Mouse (Mus musculus): Measurements from ENCODE around the gene Focad.
A peak's percentile ranks its signal among the peaks of the same experiment; 100 is the strongest.

Focad gene

DNA sequence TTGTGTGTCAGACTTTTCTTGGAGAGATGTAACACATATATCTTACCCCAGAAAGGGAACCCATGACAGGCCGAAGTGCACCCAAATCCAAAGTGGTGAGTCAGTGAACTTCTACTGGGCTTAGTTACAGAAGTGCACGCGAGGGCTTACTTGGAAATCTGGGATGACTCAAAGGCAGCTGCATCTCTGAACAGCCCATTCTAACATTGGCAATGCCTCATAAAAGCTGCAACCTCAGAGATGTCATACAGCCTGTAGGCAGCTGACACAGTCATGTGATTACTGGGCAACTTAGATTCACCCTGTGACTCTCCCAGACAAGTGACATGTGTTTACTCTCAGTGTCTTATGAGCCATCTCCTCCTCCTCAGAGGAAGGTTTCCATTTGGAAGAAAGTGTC lies 119.5 kb downstream of the Focad start:
- no peak for DNase-seq

GRCm38 (mm10) chr4:88218286-88218685 lies 123.9 kb downstream of the Focad start:
- DNase-seq, result no peak

DNA sequence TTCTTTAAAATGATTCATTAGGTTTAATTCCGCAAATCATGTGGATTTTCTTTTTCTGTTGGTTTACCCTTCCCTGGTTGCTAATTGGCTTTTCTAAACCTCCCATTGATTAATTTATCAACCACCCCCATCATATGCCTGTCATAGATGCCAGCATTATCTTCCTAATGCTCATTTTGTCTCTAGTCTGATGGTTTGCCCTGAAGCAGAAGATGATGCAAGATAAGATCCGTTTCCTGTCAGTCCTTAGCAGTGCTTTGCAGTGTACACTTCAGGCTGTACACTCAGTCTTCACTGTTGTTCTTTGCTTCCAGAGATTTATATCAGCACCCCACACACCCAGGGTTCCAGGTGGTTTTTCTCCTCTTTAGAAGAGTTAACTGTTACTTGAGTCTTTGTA lies 124.4 kb downstream of the Focad start:
- DNase-seq, result no peak

DNA sequence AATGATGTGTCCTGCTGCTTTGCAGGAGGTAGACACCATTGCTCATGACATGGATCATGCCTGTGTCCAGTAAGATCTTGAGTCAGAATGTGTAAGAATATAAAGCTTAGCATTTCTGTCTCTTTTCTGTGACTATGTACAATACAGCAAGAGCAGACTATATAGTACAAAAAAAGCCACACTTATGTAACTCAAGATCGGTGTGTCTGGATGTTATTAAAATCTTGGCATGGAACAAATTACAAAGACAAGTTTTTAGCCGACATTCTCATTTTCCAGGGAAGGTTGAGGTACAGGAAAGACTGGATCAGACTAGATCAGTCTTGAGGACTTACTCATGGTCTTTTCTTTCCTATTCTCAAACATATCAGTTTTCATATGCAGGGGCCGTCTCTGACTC lies 136.9 kb downstream of the Focad start:
- DNase-seq, result no peak

DNA sequence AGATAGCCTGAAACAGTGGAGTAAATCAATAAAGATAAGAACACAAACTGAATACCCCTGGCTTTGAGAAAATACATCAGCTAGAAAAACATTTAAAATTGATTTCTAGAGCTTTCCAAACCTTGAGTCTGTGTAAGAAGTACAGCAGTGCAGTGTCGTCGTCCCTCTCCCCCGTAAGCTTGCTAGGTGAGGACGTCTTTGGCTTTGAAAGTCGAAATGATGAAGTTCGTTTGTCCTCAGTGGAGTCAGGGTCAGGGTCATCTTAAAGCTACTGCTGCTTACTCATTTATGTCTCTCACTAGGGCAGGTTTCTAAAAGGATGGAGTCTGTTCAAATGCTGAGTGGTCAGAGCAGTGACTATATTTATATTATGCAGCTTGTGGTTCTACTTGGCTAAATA lies 141.5 kb downstream of the Focad start:
- no peak for DNase-seq

GRCm38 (mm10) chr4:88236926-88237756 lies 142.7 kb downstream of the Focad start:
- no peak for DNase-seq

DNA sequence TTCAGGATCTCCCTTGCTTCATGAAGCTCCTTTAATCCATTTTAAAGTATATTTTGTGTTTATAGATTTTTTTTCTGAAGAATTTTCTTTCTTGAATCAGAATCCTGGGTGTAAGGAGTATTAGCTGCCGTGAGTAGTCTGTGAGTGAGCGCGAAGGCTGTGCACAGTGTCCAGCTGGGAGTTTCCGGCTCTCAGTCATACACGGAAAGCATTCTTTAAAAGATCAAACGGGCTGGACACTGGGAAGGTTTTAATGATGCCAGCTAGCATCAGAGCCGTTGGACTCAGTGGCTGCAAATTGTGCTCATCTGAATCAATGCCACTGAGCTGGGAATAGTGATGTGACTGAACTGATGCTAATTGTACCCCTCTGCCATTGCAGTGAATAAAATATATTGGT lies 143.9 kb downstream of the Focad start:
- DNase-seq, result no peak

DNA sequence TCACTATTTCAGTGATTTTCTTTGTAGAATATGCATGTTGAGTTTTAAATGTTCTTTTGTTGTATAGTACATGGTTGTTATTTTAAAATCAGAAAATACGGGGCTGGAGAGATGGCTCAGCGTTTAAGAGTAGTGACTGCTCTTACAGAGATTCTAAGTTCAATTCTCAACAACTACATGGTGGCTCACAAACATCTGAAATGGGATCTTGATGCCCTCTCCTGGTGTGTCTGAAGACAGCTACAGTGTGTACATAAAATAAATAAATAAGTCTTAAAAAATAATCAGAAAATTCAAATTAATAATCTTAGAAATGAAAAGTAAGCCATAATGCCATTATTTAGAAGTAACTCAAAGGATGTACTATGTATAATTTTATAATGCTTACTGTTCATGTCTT lies 149.4 kb downstream of the Focad start:
- no peak for DNase-seq

- DNase-seq, result no peak
These were observed 151.1 kb downstream of the Focad start for GRCm38 (mm10) chr4:88245494-88245893.

GRCm38 (mm10) chr4:88261349-88261748 lies 166.9 kb downstream of the Focad start:
- no peak for DNase-seq

- DNase-seq, result no peak
These were observed 170.1 kb downstream of the Focad start for GRCm38 (mm10) chr4:88264536-88264935.

- DNase-seq, result peak; percentile 14 to 16
These were observed 176.1 kb downstream of the Focad start for GRCm38 (mm10) chr4:88270408-88271067.

DNA sequence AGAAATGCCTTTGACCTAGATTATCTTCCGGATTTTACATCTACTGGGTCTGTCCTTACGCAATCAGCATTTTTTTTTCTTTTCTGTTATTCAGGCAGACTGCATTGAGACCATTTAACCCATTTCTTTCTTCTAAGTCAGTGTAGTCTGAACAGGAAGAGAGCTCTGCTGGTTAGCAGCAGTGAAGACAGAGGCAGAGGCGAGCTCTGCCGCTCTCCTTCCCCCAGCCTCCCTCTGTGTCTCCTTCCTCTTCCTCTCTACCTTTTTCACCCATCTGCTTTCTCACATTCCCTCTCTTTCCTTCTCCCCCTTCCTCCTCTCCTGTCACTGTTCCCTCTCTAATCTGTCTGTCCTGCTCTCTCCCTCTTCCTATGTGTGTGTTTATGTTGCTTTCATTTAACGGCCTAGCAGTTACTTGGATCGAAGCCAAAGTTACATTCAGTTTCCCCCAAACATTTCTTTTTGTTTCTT lies 181.2 kb downstream of the Focad start:
- DNase-seq, result peak; percentile 21 to 35

GRCm38 (mm10) chr4:88276058-88276734 lies 181.8 kb downstream of the Focad start:
- DNase-seq, result no peak

GRCm38 (mm10) chr4:88278524-88278923 lies 184.1 kb downstream of the Focad start:
- DNase-seq, result no peak

DNA sequence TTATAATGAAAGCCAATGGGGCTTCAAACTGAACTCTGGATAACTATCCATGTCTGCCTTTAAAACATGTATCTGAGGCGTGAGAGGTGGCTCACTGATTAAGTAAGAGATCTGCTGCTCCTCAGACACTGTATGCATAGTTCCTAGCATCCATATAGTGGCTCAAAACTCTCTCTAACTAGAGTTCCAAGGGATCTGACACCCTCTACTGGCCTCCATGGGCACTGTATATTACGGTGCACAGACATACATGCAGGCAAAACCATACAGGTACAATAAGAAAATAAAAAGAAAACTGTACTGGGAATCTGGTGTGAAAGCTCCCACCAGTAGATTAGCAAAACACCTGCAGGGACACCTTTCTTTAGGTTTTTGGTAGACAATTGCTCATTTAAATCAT lies 186.1 kb downstream of the Focad start:
- DNase-seq, result peak; percentile 23 to 25

DNA sequence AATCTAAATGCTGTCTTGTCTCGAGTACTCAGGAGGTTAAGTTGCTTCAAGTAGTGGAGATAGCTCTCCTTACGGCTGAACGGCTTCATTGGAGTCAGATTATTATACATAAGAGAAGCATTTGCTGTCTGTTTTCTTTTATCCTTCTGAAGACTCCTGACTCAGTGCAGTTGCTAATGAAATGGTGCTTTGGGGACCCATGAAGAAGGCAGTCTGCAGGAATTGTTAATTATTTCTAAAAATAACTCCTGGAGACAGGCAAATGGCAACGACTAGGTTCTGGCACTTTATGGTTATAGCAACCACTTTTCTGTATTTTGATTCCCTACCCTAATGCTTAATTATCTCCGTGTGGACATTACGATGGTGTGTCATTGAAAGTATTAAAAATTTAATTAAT lies 201.1 kb downstream of the Focad start:
- DNase-seq, result no peak

DNA sequence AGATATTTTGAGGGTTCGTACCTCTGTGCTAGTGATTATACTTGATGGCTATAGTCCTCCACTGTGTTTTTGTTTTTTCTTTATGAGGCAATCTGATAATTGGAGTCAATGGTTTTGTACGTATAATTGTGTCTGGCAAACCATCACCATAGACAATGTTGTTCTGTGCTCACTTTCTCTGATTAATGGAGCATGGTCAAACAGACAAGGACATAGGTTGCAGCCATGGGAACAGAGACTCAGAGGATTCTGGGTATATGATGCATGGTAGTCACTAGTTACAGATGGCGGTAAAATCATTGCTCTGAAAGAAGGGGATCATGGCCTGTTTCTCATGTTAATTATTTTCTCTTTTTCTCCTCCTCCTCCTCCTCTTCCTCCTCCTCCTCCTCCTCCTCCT lies 205.1 kb downstream of the Focad start:
- DNase-seq, result no peak

GRCm38 (mm10) chr4:88300832-88301621 lies 206.6 kb downstream of the Focad start:
- DNase-seq, result no peak

GRCm38 (mm10) chr4:88302291-88302690 lies 207.9 kb downstream of the Focad start:
- DNase-seq, result no peak

DNA sequence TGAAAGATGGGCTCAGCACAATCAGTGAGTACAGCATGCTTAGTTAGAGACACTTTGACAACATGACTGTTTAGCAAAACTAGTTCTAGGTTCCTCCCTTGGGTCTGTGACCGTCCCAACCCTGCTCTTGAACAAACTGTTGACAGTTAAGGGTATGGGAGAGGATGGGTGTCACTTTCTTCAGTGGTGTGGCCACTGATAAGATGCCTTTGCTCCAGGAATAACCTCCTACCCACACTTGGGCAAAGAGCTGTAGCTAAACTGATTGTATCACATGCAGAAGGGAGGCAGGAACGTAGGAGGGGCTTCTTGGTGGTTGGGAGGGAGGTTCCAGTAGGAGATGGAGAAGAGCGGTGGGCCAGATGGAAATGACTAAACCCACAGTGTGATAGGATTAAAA lies 213.3 kb downstream of the Focad start:
- no peak for DNase-seq

GRCm38 (mm10) chr4:88308342-88309116 lies 214.1 kb downstream of the Focad start:
- DNase-seq, result no peak

Data from thymus, postnatal 36 days (tissue).